Mouse (Mus musculus) MEL-GATA-1-ER (cell line): Measurements from ENCODE around the gene C2cd5.
"Not testable (repeated sequence)": the region's sequence is repeated elsewhere in the genome, so short reads cannot be mapped to it uniquely, and the experiment has no call there.

Experiments
- DNase-seq: peaks from one replicate; pipeline ENCODE4 v3.0.0-alpha.2; 2012; ENCODE audit warnings: low read depth; ENCODE audit errors: extremely low read depth

The C2cd5 gene

GRCm38 (mm10) chr6:142985561-142986238 is 114.2 kb downstream of the C2cd5 start:
- not testable (repeated sequence) for DNase-seq

- peak; percentile 4 for DNase-seq
Measured at GRCm38 (mm10) chr6:142979665-142980660, 120.0 kb downstream of the C2cd5 start.

- DNase-seq = no peak
Measured at GRCm38 (mm10) chr6:142977221-142977620, 122.7 kb downstream of the C2cd5 start.

- DNase-seq = no peak
Measured at GRCm38 (mm10) chr6:142973289-142973688, 126.7 kb downstream of the C2cd5 start.

- DNase-seq = no peak
Measured at GRCm38 (mm10) chr6:142972205-142972604, 127.7 kb downstream of the C2cd5 start.

GRCm38 (mm10) chr6:142967407-142967806 is 132.5 kb downstream of the C2cd5 start:
- no peak for DNase-seq

- no peak for DNase-seq
Measured at GRCm38 (mm10) chr6:142964531-142965385, 135.2 kb downstream of the C2cd5 start.

GRCm38 (mm10) chr6:142964076-142964530 is 135.8 kb downstream of the C2cd5 start, which contains the start of gene St8sia1:
Gene St8sia1, minus strand, starts transcription at chr6:142964452.
- no peak for DNase-seq

GRCm38 (mm10) chr6:142963480-142964075 is 136.4 kb downstream of the C2cd5 start:
- no peak for DNase-seq

GRCm38 (mm10) chr6:142962881-142963280 is 137.1 kb downstream of the C2cd5 start:
- DNase-seq = no peak

GRCm38 (mm10) chr6:142962476-142962875 is 137.5 kb downstream of the C2cd5 start:
- no peak for DNase-seq

- DNase-seq = no peak
Measured at GRCm38 (mm10) chr6:142961721-142962455, 138.1 kb downstream of the C2cd5 start.
